Mouse (Mus musculus): ENCODE results near the gene H2-Q7.
"Not testable (repeated sequence)": the region's sequence is repeated elsewhere in the genome, so short reads cannot be mapped to it uniquely, and the experiment has no call there.

H2-Q7 gene

DNA sequence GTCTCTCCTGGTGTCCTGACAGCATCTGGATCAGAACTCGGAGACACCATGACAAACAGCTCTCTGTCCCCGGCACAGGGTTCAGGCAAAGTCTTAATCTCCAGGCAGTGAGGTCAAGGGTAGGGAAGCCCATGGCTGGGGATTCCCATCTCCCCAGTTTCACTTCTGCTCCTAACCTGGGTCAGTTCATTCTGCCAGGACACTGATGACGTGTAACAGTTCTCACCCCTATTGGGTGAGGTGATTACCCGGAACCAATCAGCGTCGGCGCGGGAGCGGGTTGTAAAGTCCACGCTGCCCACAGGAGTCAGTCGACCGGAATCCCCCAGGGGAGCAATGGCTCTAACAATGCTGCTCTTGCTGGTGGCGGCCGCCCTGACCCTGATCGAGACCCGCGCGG is at the start of gene H2-Q7:
TSS of gene H2-Q7 (plus strand) at position 271 of the 400 bp plus-strand sequence.
- peak; percentile 84 for DNase-seq

DNA sequence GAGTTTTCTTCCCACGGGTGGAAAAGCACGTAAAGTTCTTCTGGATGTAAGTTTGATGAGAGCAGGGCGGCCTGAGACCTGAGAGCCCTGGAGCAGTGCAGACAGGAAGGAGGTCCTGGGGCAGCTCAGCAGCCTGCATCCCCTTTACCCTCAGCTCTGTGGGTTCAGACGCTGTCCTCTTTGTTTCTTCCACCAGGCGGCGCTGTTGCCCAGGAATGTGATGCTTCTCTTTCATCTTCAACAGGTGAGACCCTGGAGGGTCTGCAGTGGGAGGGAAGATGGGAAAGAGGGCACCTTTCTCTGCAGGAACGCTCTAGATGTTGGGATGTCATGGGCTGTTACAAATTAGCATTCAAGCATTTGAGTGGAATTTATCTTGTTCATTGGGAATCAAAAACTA is 49.2 kb upstream of the H2-Q7 start:
- DNase-seq: not testable (repeated sequence)

DNA sequence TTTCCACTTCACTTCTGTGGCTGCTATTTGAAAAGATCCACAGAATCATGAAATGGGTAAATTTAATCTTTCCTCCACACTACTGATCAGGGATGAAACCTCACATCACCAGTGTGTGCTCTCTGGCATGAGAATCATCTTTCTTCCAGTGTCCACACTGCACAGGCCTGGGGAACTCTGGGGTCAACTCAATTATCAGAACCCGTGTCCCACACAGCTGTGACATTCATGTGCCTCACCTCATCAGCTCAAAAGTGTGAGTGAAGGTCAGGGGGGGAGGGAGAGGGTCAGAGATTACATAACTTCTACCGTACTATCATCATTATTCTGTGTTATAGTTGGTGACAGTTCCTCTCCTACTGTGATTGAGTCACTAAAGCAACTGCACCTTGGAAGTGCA is 46.3 kb upstream of the H2-Q7 start:
- DNase-seq: not testable (repeated sequence)

DNA sequence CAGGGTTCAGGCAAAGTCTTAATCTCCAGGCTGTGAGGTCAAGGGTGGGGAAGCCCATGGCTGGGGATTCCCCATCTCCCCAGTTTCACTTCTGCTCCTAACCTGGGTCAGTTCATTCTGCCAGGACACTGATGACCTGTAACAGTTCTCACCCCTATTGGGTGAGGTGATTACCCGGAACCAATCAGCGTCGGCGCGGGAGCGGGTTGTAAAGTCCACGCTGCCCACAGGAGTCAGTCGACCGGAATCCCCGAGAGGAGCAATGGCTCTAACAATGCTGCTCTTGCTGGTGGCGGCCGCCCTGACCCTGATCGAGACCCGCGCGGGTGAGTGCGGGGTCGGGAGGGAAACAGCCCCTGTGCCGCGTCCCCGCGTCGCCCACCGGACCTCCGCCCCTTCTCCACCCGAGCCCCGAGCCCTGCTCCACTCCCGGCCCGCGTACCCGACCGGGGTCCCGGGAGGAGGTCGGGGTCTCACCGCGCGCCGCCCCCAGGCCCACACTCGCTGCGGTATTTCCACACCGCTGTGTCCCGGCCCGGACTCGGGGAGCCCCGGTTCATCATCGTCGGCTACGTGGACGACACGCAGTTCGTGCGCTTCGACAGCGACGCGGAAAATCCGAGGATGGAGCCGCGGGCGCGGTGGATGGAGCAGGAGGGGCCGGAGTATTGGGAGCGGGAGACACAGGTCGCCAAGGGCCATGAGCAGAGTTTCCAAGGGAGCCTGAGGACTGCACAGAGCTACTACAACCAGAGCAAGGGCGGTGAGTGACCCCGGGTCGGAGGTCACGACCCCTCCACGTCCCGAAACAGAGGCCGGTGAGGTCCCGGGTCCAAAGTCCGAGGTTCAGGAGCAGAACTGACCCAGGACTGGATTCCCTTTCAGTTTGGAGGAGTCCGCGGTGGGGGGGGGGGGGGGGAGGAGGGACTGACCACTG is 44.8 kb upstream of the H2-Q7 start:
- DNase-seq: not testable (repeated sequence)

DNA sequence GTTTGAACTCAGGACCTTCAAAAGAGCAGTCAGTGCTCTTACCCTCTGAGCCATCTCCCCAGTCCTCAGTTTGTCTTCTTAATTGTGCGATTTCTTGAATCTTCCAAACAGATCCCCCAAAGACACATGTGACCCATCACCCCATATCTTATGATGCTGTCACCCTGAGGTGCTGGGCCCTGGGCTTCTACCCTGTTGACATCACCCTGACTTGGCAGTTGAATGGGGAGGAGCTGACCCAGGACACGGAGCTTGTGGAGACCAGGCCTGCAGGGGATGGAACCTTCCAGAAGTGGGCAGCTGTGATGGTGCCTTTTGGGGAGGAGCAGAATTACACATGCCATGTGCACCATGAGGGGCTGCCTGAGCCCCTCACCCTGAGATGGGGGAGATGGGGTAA is 42.0 kb upstream of the H2-Q7 start:
- not testable (repeated sequence) for DNase-seq

DNA sequence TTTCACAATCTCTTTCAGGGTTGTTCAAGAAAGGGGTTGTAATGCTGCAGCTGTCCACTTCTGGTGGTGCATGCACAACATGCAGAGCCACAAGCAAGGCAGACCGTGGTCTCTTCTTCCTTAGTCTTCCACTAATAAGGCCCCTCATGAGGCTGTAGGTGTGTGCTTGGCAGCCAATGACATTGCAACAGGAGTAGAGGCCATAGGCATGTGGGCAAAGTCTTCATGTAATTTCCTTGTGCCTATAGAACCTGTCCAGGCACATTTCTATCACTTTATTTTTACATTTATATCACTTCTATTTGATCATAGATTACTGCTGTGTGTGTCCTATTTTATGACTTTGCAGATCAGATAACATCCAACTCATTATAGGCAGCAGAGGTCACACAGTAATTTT is 25.9 kb upstream of the H2-Q7 start:
- not testable (repeated sequence) for DNase-seq

DNA sequence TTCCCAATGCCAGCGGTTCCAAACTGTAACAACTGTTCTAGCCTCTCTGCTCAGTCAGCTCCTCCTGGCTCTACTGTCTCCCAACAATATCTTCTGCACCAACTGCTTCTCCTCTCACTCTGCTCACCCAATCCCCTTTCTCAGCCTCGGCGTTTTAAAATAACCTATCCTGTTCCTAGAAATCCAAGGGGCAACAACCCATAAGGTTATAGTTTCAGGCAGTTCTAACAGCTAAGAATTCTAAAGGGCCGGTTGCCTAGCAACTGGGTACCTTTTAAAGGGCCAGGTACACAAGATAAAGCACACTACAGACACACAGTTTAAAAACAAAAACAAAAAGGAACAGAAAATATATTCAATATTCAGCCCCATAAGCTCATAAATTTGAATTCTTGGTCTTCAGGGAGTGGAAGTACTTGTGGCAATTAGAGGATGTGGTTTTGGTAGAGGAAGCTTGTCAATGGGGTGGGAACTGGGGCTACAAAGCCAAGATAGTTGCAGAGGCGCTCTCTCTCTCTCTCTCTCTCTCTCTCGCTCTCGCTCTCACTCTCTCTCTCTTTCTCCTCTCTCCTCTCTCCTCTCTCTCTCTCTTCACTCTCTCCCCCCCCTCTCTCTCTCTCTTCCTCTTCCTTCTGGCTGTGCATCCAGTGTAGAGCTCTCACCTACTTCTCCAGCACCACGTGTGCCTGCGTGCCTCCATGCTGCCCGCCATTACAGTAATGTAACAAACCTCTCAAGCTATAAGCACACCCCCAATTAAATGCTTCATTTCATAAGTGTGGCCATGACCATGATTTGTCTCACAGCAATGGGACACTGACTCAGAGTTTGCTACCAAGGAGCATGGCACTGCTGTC is 23.5 kb upstream of the H2-Q7 start:
- DNase-seq: not testable (repeated sequence)

DNA sequence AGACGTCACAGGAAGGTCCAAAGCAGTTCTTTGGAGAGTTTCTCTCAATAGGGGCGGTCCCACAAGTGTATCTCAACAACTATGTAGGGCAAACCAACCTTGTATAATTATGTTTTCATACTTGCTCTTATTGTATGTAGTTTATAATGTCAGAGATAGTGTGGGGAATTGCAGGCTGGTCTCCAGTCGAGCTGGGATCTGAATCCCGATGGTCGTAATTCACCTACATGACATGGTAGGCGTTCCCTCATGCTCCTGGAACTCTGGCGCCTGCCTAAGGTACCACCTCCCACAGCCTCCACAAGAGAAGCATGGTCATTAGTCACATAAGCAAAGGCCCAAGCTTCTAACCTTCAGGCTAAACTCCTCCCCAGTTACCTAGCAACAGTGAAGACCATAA is 20.2 kb upstream of the H2-Q7 start:
- DNase-seq: no peak

DNA sequence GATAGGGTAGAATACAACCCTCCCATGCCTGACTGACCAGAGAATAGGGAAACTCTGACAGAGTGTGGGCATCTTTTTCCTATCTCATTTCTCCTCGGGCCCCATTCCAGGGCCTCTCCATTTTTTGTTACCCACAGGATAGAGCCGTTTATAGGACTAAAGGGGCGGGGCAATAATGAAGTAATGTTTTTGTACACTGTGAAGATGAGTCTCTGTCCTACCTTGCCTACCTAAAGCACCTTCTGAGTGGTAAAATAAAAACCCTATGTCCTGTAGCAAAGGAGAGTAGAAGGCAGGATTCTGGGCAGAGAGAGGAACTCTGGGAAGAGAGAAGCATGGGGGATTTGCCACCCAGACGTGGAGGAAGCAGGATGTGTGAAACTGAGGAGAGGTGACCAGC is 19.4 kb upstream of the H2-Q7 start:
- DNase-seq: not testable (repeated sequence)

DNA sequence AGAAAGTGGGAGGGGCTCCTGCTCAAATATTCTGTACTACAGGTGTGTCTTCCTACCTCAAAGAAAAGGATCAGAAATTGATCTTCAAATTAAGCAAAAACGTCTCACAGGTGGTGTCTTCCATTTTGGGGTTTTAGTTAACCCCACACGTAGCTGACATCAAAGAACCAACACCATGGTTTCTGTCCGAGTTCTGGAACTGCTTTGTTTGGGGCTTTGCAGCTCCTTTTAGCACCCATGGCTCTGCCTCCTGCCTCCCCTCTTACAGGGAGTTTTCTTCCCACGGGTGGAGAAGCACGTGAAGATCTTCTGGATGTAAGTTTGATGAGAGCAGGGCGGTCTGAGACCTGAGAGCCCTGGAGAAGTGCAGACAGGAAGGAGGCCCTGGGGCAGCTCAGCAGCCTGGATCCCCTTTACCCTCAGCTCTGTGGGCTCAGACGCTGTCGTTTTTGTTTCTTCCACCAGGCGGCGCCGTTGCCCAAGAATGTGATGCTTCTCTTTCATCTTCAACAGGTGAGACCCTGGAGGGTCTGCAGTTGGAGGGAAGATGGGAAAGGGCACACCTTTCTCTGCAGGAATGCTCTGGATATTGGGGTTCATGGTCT is 18.6 kb upstream of the H2-Q7 start:
- not testable (repeated sequence) for DNase-seq

DNA sequence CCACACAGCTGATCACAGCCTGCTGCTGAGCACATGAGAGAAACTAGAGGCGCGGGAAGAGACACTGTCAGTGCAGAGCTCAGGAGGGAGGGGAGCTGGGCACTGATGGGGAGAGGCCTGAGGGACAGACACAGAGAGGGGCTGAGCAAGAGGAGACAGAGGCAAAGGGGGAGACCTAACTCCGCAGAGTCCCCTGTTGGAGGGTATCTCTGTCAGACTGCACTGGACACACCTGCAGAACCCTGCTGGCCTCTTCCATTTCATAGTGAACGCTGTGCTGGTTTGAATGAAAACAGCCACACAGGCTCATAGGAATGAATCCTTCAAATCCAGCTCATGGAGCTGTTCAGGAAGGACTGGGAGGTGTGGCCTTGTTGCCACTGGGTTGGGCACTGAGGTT is 17.6 kb upstream of the H2-Q7 start:
- DNase-seq: not testable (repeated sequence)

DNA sequence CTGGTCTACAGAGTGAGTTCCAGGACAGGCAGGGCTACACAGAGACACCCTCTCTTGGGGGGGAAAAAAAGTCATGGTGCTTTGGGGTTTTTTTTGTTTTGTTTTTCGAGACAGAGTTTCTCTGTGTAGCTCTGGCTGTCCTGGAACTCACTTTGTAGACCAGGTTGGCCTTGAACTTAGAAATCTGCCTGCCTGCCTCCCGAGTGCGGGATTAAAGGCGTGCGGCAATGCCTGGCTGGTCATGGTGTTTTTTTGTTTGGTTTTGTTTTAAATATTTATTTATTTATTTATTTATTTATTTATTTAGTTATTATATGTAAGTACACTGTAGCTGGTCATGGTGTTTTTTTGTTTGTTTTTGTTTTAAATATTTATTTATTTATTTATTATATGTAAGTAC is 16.6 kb upstream of the H2-Q7 start:
- not testable (repeated sequence) for DNase-seq

DNA sequence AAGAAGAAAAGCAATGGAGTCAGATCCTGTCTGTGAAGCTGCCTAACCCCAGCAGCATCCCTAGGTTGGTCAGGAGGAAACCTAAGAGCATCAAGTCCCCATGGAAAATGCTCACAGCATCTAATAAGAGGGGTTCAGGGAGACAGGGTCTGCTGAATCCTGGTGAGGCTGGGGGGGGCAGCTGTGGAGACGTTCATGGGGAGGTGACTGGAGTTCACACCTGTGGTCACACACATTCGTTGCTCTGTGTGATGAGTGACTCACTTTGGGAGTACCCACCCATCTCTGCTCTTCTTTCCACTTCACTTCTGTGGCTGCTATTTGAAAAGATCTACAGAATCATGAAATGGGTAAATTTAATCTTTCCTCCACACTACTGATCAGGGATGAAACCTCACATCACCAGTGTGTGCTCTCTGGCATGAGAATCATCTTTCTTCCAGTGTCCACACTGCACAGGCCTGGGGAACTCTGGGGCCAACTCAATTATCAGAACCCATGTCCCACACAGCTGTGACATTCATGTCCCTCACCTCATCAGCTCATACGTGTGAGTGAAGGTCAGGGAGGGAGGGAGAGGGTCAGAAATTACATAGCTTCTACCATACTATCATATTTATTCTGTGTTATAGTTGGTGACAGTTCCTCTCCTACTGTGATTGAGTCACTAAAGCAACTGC is 15.7 kb upstream of the H2-Q7 start:
- not testable (repeated sequence) for DNase-seq

DNA sequence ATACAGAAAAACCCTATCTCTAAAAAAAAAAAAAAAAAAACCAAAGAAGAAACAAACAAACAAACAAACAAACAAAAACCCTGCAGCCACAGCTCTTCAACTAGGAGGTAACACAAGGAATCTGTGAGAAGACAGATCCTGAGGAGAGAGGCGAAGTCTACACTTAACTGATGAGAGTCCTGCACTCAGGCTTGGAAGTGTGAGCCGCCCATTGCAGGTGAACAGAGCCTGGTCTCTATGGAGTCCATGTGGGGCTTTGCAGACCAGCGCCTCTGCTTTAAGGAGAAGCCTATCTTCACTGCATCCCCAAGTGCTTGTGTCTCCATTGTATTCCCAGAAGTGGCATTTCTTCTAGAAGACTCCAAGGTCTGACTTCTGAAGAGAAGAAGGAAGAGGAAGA is 14.8 kb upstream of the H2-Q7 start:
- DNase-seq: not testable (repeated sequence)

DNA sequence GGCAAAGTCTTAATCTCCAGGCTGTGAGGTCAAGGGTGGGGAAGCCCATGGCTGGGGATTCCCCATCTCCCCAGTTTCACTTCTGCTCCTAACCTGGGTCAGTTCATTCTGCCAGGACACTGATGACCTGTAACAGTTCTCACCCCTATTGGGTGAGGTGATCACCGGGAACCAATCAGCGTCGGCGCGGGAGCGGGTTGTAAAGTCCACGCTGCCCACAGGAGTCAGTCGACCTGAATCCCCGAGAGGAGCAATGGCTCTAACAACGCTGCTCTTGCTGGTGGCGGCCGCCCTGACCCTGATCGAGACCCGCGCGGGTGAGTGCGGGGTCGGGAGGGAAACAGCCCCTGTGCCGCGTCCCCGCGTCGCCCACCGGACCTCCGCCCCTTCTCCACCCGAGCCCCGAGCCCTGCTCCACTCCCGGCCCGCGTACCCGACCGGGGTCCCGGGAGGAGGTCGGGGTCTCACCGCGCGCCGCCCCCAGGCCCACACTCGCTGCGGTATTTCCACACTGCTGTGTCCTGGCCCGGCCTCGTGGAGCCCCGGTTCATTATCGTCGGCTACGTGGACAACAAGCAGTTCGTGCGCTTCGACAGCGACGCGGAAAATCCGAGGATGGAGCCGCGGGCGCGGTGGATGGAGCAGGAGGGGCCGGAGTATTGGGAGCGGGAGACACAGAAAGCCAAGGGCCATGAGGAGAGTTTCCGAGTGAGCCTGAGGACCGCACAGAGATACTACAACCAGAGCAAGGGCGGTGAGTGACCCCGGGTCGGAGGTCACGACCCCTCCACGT is 14.1 kb upstream of the H2-Q7 start, which contains the start of gene H2-Q6:
TSS of gene H2-Q6 (plus strand) at position 227 of the 793 bp plus-strand sequence.
- peak; percentile 64 for DNase-seq

DNA sequence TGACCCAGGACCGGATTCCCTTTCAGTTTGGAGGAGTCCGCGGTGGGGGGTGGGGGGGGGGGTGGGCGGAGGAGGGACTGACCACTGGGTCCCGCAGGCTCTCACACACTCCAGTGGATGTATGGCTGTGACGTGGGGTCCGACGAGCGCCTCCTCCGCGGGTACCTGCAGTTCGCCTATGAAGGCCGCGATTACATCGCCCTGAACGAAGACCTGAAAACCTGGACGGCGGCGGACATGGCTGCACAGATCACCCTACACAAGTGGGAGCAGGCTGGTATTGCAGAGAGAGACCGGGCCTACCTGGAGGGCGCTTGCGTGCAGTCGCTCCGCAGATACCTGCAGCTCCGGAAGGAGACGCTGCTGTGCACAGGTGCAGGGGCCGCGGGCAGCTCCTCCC is 13.5 kb upstream of the H2-Q7 start:
- DNase-seq: not testable (repeated sequence)

DNA sequence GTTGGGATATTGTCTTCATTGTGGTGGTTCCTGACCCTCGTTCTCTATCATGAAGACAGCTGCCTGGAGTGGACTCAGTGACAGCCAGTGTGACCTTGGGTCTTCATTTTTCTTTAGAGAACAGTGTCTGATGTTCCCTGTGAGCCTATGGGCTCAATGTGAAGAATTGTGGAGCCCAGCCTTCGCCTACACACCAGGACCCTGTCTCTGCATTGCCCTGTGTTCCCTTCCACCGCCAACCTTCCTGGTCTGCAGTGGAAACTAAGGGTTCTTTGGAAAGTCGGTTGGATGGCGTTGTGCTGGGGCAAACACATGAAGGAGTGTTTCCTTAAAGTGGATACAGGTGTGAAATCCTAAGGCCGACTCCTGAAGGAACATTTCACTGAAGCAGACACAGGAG is 10.1 kb upstream of the H2-Q7 start:
- DNase-seq: not testable (repeated sequence)

DNA sequence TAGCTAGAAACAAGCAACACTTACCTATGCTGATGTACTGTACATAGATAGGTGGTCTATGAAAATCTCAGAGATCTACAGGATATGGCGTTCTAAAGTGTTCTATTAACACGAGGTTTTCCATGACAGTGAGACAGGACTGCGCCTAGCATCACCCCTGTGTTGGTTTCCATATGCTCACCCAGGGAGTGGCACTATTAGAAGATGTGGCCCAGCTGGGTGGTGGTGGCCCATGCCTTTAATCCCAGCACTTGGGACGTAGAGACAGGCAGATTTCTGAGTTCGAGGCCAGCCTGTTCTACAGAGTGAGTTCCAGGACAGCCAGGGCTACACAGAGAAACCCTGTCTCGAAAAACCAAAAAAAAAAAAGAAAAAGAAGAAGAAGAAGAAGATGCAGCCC is 8.3 kb upstream of the H2-Q7 start:
- DNase-seq: not testable (repeated sequence)

DNA sequence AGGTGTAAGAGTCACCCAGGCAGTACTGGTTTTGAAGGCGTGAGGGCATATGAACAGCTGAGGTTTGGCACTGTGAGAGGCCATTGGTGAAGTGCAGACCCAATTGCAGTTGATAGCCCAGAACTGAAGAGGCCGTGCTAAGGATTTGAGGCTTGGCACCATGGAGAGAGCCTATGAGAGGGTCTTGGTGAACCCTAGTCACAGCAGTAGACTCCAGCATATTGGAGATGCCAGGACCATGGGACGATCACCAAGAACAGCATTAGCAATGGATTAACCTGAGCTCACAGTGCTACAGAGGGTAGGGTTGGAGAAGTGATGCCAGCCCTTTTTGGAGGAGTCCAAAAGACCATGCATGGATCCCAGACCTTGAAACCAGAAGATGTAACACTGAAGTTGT is 6.8 kb upstream of the H2-Q7 start:
- not testable (repeated sequence) for DNase-seq

DNA sequence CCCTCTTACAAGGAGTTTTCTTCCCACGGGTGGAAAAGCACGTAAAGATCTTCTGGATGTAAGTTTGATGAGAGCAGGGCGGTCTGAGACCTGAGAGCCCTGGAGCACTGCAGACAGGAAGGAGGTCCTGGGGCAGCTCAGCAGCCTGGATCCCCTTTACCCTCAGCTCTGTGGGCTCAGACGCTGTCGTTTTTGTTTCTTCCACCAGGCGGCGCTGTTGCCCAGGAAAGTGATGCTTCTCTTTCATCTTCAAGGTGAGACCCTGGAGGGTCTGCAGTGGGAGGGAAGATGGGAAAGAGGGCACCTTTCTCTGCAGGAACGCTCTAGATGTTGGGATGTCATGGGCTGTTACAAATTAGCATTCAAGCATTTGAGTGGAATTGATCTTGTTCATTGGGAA is 4.1 kb upstream of the H2-Q7 start:
- not testable (repeated sequence) for DNase-seq

DNA sequence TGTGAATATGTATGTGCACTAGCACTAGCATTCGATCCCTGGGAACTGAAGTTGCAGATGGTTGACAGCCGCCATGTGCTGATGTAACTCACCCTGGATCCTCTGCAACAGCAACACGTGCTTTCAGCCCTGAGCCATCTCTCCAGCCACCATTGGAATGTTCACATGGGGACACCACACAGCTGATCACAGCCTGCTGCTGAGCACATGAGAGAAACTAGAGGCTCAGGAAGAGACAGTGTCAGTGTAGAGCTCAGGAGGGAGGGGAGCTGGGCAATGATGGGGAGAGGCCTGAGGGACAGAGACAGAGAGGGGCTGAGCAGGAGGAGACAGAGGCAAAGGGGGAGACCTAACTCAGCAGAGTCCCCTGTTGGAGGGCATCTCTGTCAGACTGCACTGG is 3.4 kb upstream of the H2-Q7 start:
- not testable (repeated sequence) for DNase-seq
